Mouse (Mus musculus) small intestine, adult 2 months (tissue): ENCODE data around the gene Dguok. TPM values are rescaled to one million over a fixed set of nuclear protein-coding genes. Genes with fewer than 3 reads are reported as not detected.

Experiments used
- H3K27ac ChIP-seq: fragments of 200-500 bp; 2 replicates; pipeline ENCODE4 v1.5.1; 2012; ENCODE audit warnings: low read depth, low read length, control low read depth, inconsistent platforms; ENCODE audit not compliant: insufficient read depth
- H3K27me3 ChIP-seq: fragments of 200-500 bp; 2 replicates; pipeline ENCODE4 v1.6.1; 2012; ENCODE audit warnings: mild to moderate bottlenecking, moderate library complexity, low read length, inconsistent platforms; ENCODE audit not compliant: control insufficient read depth, insufficient read depth
- H3K36me3 ChIP-seq: fragments of 200-500 bp; 2 replicates; pipeline ENCODE4 v1.6.1; 2012; ENCODE audit warnings: mild to moderate bottlenecking, low read length, control low read depth, inconsistent platforms; ENCODE audit not compliant: control insufficient read depth, insufficient read depth
- H3K4me1 ChIP-seq: fragments of 200-500 bp; 2 replicates; pipeline ENCODE4 v1.6.1; 2012; ENCODE audit warnings: low read length, inconsistent platforms, mixed read lengths; ENCODE audit not compliant: control insufficient read depth, insufficient read depth, insufficient read length
- H3K4me3 ChIP-seq: fragments of 200-500 bp; 2 replicates; pipeline ENCODE4 v1.5.1; 2012; ENCODE audit warnings: low read depth, mild to moderate bottlenecking, control low read depth, inconsistent platforms, low read length, moderate library complexity
- CTCF ChIP-seq: fragments of 200-500 bp; IDR thresholded peaks from 2 replicates; pipeline ENCODE4 v1.5.1; 2012; ENCODE audit warnings: low read depth, mild to moderate bottlenecking, control low read depth, inconsistent platforms, low read length, moderate library complexity, mixed read lengths; ENCODE audit not compliant: insufficient replicate concordance, insufficient read length; ENCODE audit errors: extremely low read depth
- POLR2A ChIP-seq: fragments of 200-500 bp; IDR thresholded peaks from 2 replicates; pipeline ENCODE4 v1.6.1; 2012; ENCODE audit warnings: low read depth, mild to moderate bottlenecking, control low read depth, inconsistent platforms, low read length, moderate library complexity
- WGBS: fragments of 180-500 bp; shearing (Covaris S2); methylation state at CpG from one replicate; pipeline ENCODE4 v1.1.7; 2018; 5-methylcytosine and 5-hydroxymethylcytosine counted together
- polyA plus RNA-seq: library from polyadenylated mRNA; depleted of rRNA; stranded (reverse); fragments of >200 nt; gene quantifications from 2 replicates; pipeline ENCODE4 v1.2.3, GENCODE M21; 2012; rRNA removed

Dguok gene
- polyA plus RNA-seq, 1 experiment, result 19.7 TPM

GRCm38 (mm10) chr6:83438584-83438983, 68.2 kb downstream of the Dguok start:
- no peak for TF ChIP-seq POLR2A
- TF ChIP-seq CTCF, result no peak
- Histone ChIP-seq H3K27ac (no peak overlapping the region), H3K4me3 (no peak overlapping the region), H3K36me3 (peaks cover 15% of the 10 kb centered on the region), H3K27me3 (no peaks in the 10 kb centered on the region), H3K4me1 (peaks cover 35% of the 10 kb centered on the region)
- WGBS, result 80% methylated on average over 3 of the region's 3 CpGs

GRCm38 (mm10) chr6:83437802-83438201, 69.0 kb downstream of the Dguok start:
- Histone ChIP-seq H3K36me3 (peaks cover 17% of the 10 kb centered on the region), H3K4me1 (peaks cover 31% of the 10 kb centered on the region), H3K4me3 (no peak overlapping the region), H3K27ac (no peak overlapping the region), H3K27me3 (no peaks in the 10 kb centered on the region)
- 68% methylated on average over 3 of the region's 3 CpGs for WGBS
- no peak for TF ChIP-seq CTCF
- TF ChIP-seq POLR2A, result no peak

DNA sequence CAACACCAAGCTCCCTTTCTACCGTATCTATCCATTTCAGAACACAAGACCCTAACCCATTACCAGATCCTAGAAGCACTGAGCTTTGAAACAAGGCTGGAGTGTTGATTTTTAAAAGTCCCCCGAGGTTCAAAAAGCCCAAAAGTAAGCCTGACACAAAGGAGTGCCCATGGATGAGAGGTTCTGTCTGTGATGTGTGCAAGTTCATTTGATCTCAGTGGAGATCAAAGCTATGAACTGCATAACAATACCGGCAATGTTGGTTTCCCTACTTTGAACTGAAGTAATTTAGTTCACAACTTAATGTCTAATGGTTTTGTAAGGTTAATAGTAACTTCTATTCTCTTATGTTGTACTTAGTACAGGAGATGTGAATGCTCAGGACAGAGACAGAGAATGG, 69.5 kb downstream of the Dguok start:
- Histone ChIP-seq H3K4me1 (peaks cover 30% of the 10 kb centered on the region), H3K27ac (no peak overlapping the region), H3K36me3 (peaks cover 20% of the 10 kb centered on the region), H3K4me3 (no peak overlapping the region), H3K27me3 (no peaks in the 10 kb centered on the region)
- 83% methylated on average over 3 of the region's 3 CpGs for whole genome bisulfite sequencing
- TF ChIP-seq CTCF (no peak), POLR2A (no peak)

- TF ChIP-seq POLR2A (no peak), CTCF (no peak)
- H3K27ac ChIP-seq, result no peak overlapping the region
- peaks cover 20% of the 10 kb centered on the region for H3K36me3 ChIP-seq
- H3K27me3 ChIP-seq, result no peaks in the 10 kb centered on the region
- peaks cover 29% of the 10 kb centered on the region for H3K4me1 ChIP-seq
- 84% methylated on average over 4 of the region's 4 CpGs for WGBS
- no peak overlapping the region for H3K4me3 ChIP-seq
These were observed 70.2 kb downstream of the Dguok start for GRCm38 (mm10) chr6:83436547-83436946.

- Histone ChIP-seq H3K36me3 (peaks cover 20% of the 10 kb centered on the region), H3K4me1 (peaks cover 29% of the 10 kb centered on the region), H3K4me3 (no peak overlapping the region), H3K27me3 (no peaks in the 10 kb centered on the region), H3K27ac (no peak overlapping the region)
- TF ChIP-seq CTCF (no peak), POLR2A (no peak)
- 64% methylated on average over 5 of the region's 5 CpGs for WGBS
These were observed 71.6 kb downstream of the Dguok start for GRCm38 (mm10) chr6:83435174-83435573.

GRCm38 (mm10) chr6:83433546-83433945, 73.2 kb downstream of the Dguok start:
- 62% methylated on average over 4 of the region's 4 CpGs for WGBS
- TF ChIP-seq POLR2A (no peak), CTCF (no peak)
- Histone ChIP-seq H3K36me3 (peaks cover 17% of the 10 kb centered on the region), H3K27ac (no peak overlapping the region), H3K27me3 (no peaks in the 10 kb centered on the region), H3K4me3 (no peak overlapping the region), H3K4me1 (peaks cover 23% of the 10 kb centered on the region)

DNA sequence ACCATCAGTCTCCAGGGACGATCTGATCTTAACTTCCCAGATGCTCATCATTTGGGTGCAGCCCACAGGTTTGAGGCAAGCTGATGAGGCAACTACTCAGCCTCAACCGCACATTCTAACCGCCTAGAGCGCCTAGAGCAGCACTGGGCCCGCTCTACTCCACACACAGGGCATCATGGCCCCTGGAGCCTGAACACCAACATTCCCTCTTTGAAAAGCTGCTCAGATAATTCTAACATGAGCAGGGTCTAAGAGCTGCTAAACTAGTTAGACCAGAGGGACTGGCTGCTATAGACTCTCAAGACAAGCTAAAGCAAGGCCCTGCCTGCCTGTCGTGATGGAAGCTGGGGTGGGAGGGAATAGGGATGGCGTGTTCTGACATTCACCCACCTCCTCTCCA, 73.8 kb downstream of the Dguok start:
- Histone ChIP-seq H3K4me3 (no peak overlapping the region), H3K36me3 (peaks cover 14% of the 10 kb centered on the region), H3K27ac (peak overlapping the region; percentile 87), H3K4me1 (peaks cover 28% of the 10 kb centered on the region), H3K27me3 (no peaks in the 10 kb centered on the region)
- 76% methylated on average over 7 of the region's 7 CpGs for WGBS
- TF ChIP-seq POLR2A (no peak), CTCF (no peak)

Other genes starting within 250 kb of the Dguok start
- gene Mthfd2, start 181.1 kb downstream of the Dguok start, polyA plus RNA-seq, result 2.8 and 3.3 TPM in 2 replicates
- gene Mob1a, start 181.0 kb downstream of the Dguok start, polyA plus RNA-seq, result 4.1 and 19.5 TPM in 2 replicates
- gene Bola3, start 157.8 kb downstream of the Dguok start, polyA plus RNA-seq, result 4.4 and 7.3 TPM in 2 replicates
- 9.0 and 15.4 TPM in 2 replicates for gene Tet3, start 47.9 kb downstream of the Dguok start, polyA plus RNA-seq
- 316 and 353 TPM in 2 replicates for gene Actg2, start 29.3 kb upstream of the Dguok start, polyA plus RNA-seq
- 4.4 and 9.5 TPM in 2 replicates for gene Stambp, start 65.8 kb upstream of the Dguok start, polyA plus RNA-seq
- gene Clec4f, start 149.2 kb upstream of the Dguok start, polyA plus RNA-seq, result not detected in 2 replicates
- gene Cd207, start 170.9 kb upstream of the Dguok start, polyA plus RNA-seq, result not detected in 2 replicates
- 0.15 TPM in 1 of 2 replicates, not detected in the other for gene Vax2, start 204.3 kb upstream of the Dguok start, polyA plus RNA-seq
- gene Atp6v1b1, start 236.0 kb upstream of the Dguok start, polyA plus RNA-seq, result not detected in 2 replicates